Mouse (Mus musculus): ENCODE data around the gene Irgm2. TPM values are rescaled to one million over a fixed set of nuclear protein-coding genes. Genes with fewer than 3 reads are reported as not detected.

Gene Irgm2
- total and polyA plus RNA-seq, 2 experiments from 2014 or later = 0.70 to 2.3 TPM

DNA sequence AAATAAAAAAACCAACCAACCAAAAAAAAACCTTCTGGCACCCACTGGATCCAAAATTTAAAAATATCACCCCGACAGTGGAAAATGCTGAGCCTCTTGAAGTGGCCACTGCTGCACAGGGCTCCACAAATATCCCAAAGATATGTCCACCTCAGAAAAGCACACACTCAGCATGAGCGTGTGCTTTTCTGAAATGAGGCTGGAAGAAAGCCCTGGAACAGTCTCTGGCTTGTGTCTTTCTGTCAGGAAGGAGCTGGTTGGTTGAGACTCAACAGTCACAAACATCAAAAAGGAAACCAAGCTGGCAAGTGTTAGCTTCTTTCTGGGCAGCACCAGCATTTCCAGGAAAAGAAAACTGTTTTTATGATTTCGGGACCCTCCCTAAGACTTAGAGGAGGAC lies 6.1 kb upstream of the Irgm2 start:
- no peak for ATAC-seq
- no peak for DNase-seq
- Histone ChIP-seq H3K4me2 (ENCODE audit: low read depth) (no peak overlapping the region), H3K27ac (ENCODE audit: low read depth, low read length) (no peak overlapping the region), H3K9me3 (ENCODE audit: low read length) (no peaks in the 10 kb centered on the region), H3K36me3 (ENCODE audit: insufficient read depth) (no peaks in the 10 kb centered on the region), H3K4me1 (ENCODE audit: insufficient read depth) (no peaks in the 10 kb centered on the region), H3K4me3 (ENCODE audit: low read depth, low read length) (no peak overlapping the region), H3K9ac (no peak overlapping the region), H3K27me3 (ENCODE audit: insufficient read depth, low read length) (no peaks in the 10 kb centered on the region)
- 55% methylated on average over 3 of the region's 3 CpGs for WGBS
- TF ChIP-seq CTCF (IDR thresholded peaks at IDR 0.05; ENCODE audit: low read depth) = no peak

DNA sequence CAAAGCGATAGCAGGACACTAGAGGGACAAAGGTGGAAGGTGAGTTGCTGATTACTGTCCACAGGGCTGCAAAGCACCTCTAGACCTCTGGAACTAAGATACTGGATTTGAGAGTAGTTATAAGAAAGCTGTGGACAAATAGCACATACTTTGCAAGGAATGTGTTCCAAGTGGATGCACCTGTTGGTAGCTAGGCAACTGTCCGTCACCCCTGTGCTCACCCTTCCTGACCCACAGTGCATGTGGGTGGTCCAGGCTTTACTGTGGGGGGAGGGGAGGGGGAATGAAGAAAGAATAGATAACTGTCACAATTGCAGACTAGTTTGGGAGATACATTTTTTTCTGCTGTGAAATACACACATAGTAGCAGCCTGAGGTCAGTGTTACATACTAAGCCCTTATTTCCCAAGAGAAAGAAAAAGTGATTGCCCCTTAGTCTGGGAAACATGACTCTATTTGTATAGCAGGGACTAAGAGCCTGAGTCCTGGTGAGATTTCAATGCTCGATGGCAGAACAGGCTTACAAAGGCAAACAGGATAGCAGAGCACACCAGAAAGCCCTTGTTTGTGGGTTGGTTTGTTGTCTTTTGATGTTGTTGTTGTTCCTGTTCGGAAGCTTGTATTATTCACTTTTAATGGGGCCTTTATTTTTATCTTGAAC lies 5.4 kb upstream of the Irgm2 start:
- Histone ChIP-seq H3K4me2 (ENCODE audit: low read depth) (no peak overlapping the region), H3K36me3 (ENCODE audit: insufficient read depth) (no peaks in the 10 kb centered on the region), H3K4me3 (ENCODE audit: low read depth, low read length) (no peak overlapping the region), H3K27me3 (ENCODE audit: insufficient read depth, low read length) (no peaks in the 10 kb centered on the region), H3K9ac (no peak overlapping the region), H3K27ac (ENCODE audit: low read depth, low read length) (no peak overlapping the region), H3K4me1 (ENCODE audit: insufficient read depth) (no peaks in the 10 kb centered on the region), H3K9me3 (ENCODE audit: low read length) (no peaks in the 10 kb centered on the region)
- ATAC-seq = no peak
- no peak for DNase-seq
- TF ChIP-seq CTCF (IDR thresholded peaks at IDR 0.05; ENCODE audit: low read depth) = no peak
- 48% methylated on average over 4 of the region's 4 CpGs for WGBS

DNA sequence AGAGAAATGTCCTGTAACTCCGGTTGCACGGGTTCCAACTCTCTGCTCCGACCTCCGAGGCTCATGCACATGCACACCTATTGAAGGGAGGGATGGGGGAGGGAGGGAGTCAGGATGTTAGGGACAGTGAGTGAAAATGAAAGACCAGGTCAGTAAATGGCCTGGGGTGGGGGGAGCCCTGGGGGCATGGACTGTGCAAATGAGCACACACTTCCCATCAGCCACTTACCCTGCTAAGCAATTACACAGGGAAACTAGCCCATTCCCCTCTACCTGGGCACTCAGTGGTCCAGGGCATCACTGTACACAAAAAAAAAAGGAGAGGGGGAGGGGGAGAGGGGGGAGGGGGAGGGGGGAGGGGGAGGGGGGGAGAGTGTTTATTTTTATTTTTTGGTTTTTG lies 755 bp upstream of the Irgm2 start:
- H3K27ac ChIP-seq (ENCODE audit: low read depth, low read length) = no peak overlapping the region
- WGBS = 83% methylated on average over 4 of the region's 4 CpGs
- H3K36me3 ChIP-seq (ENCODE audit: insufficient read depth) = no peaks in the 10 kb centered on the region
- H3K9me3 ChIP-seq (ENCODE audit: low read length) = no peaks in the 10 kb centered on the region
- H3K9ac ChIP-seq = no peak overlapping the region
- TF ChIP-seq CTCF (IDR thresholded peaks at IDR 0.05; ENCODE audit: low read depth) = no peak
- peak overlapping the region; percentile 38; the same call in 1 of the 2 replicates for H3K4me3 ChIP-seq (ENCODE audit: low read depth, low read length)
- ATAC-seq = no peak
- H3K4me2 ChIP-seq (ENCODE audit: low read depth) = peak overlapping the region; percentile 56
- H3K4me1 ChIP-seq (ENCODE audit: insufficient read depth) = no peaks in the 10 kb centered on the region
- no peak for DNase-seq
- H3K27me3 ChIP-seq (ENCODE audit: insufficient read depth, low read length) = no peaks in the 10 kb centered on the region

DNA sequence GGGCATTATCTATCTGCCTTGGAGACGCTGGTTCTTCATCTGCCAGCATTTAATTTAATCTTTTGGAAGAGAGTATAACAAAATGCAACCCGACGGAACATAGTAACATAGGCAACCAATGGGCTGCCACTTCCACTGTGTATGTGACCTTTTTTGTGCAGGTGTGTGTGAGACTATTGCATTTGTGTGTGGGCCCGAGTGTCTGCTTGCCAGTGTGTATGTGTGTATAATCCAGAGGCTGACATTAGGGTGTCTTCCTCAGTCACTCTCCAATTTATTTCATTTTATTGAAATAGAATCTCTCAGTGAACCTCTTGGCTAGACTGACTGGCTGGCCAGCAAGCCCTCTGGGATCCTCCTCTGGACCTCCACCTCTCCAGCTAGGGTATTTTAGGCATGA lies 808 bp downstream of the Irgm2 start:
- no peaks in the 10 kb centered on the region for H3K27me3 ChIP-seq (ENCODE audit: insufficient read depth, low read length)
- no peak for DNase-seq
- no peak overlapping the region for H3K9ac ChIP-seq
- no peak overlapping the region for H3K27ac ChIP-seq (ENCODE audit: low read depth, low read length)
- H3K9me3 ChIP-seq (ENCODE audit: low read length) = no peaks in the 10 kb centered on the region
- TF ChIP-seq CTCF (IDR thresholded peaks at IDR 0.05; ENCODE audit: low read depth) = no peak
- H3K4me2 ChIP-seq (ENCODE audit: low read depth) = no peak overlapping the region
- no peaks in the 10 kb centered on the region for H3K4me1 ChIP-seq (ENCODE audit: insufficient read depth)
- H3K36me3 ChIP-seq (ENCODE audit: insufficient read depth) = no peaks in the 10 kb centered on the region
- no peak for ATAC-seq
- WGBS = 86% methylated on average over 4 of the region's 4 CpGs
- no peak overlapping the region for H3K4me3 ChIP-seq (ENCODE audit: low read depth, low read length)

DNA sequence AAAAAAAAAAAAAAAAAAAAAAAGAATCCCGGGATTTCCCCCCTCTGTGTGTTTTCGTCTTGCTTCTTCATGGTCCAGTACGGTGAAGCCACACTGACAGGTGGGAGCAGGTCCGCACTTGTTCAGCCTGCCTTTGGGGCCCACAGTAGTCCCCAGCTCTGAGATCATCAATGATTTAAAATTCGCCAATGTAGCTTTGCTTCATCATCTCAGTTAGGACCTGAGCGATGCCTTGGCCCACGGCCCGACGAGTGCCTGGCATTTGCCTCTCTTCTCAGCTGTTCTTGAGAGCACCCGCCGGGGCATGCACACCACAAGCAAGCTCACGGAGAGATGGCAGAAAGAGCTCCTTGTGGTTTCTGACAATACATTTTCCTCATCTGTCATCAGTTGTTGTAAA lies 1.6 kb downstream of the Irgm2 start:
- H3K27ac ChIP-seq (ENCODE audit: low read depth, low read length) = no peak overlapping the region
- H3K9ac ChIP-seq = no peak overlapping the region
- WGBS = 70% methylated on average over 12 of the region's 12 CpGs
- DNase-seq (no peak), ATAC-seq (no peak)
- no peak overlapping the region for H3K4me2 ChIP-seq (ENCODE audit: low read depth)
- no peaks in the 10 kb centered on the region for H3K9me3 ChIP-seq (ENCODE audit: low read length)
- H3K27me3 ChIP-seq (ENCODE audit: insufficient read depth, low read length) = no peaks in the 10 kb centered on the region
- H3K36me3 ChIP-seq (ENCODE audit: insufficient read depth) = no peaks in the 10 kb centered on the region
- TF ChIP-seq CTCF (IDR thresholded peaks at IDR 0.05; ENCODE audit: low read depth) = no peak
- no peaks in the 10 kb centered on the region for H3K4me1 ChIP-seq (ENCODE audit: insufficient read depth)
- no peak overlapping the region for H3K4me3 ChIP-seq (ENCODE audit: low read depth, low read length)

DNA sequence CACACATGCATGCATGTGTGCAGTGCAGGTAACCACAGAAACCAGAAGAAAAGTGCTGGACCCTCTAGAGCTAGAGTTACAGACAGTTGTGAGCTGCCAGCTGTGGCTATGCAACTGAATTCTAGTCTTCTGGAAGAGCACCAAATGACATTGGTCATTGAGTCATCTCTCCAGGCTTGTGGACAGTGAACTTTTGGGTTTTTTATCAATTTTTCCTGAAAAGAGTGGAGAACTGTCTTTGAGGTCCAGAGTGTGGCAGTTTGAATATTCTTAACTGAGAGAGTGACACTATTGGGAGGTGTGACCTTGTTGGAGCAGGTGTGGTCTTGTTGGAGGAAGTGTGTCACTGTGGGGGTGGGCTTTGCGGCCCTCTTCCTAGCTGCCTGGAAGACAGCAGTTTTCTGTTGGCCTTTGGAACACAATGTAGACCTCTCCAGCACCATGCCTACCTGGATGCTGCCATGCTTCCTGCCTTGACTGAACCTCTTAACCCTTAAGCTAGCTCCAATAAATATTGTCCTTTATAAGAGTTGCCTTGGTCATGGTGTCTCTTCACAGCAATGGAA lies 11.0 kb downstream of the Irgm2 start:
- TF ChIP-seq CTCF (IDR thresholded peaks at IDR 0.05; ENCODE audit: low read depth) = no peak
- no peak overlapping the region for H3K4me3 ChIP-seq (ENCODE audit: low read depth, low read length)
- no peaks in the 10 kb centered on the region for H3K36me3 ChIP-seq (ENCODE audit: insufficient read depth)
- DNase-seq (no peak), ATAC-seq (no peak)
- no peak overlapping the region for H3K27ac ChIP-seq (ENCODE audit: low read depth, low read length)
- WGBS = 96% methylated on average over 1 of the region's 1 CpGs
- H3K9ac ChIP-seq = no peak overlapping the region
- no peaks in the 10 kb centered on the region for H3K9me3 ChIP-seq (ENCODE audit: low read length)
- H3K4me1 ChIP-seq (ENCODE audit: insufficient read depth) = no peaks in the 10 kb centered on the region
- no peaks in the 10 kb centered on the region for H3K27me3 ChIP-seq (ENCODE audit: insufficient read depth, low read length)
- no peak overlapping the region for H3K4me2 ChIP-seq (ENCODE audit: low read depth)

DNA sequence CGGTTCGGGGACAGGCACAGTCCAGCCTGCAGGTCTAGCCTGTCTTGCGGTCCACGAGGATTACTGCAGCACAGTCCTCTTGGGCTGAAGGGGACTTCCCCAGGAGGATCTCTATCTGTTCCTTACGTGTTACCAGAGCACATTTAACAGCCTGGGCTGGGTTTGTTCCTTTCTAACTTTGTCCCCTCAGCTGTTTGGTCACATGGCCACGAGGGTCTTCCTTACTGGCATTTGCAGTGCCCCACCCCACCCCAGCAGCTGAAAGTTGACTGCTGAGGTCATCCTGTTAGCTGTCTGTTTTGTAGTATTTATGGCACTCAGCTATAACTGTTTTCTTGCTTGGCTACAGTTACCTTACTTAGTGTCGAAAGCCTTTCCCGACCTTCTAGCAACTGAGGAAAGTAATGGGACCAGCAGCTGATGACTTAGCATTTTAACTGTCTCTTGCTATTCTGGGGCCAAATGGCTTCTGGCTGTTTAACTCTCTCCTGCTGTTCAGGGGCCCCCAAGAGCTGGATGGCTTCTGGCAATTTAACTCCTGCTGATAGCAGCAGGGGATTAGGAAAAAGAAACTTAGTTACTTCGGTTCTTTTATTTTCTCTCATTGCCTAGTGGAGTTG lies 11.8 kb downstream of the Irgm2 start:
- DNase-seq (no peak), ATAC-seq (no peak)
- no peaks in the 10 kb centered on the region for H3K9me3 ChIP-seq (ENCODE audit: low read length)
- H3K27ac ChIP-seq (ENCODE audit: low read depth, low read length) = no peak overlapping the region
- no peak overlapping the region for H3K4me3 ChIP-seq (ENCODE audit: low read depth, low read length)
- no peak for TF ChIP-seq CTCF (IDR thresholded peaks at IDR 0.05; ENCODE audit: low read depth)
- H3K4me2 ChIP-seq (ENCODE audit: low read depth) = no peak overlapping the region
- H3K36me3 ChIP-seq (ENCODE audit: insufficient read depth) = no peaks in the 10 kb centered on the region
- H3K4me1 ChIP-seq (ENCODE audit: insufficient read depth) = no peaks in the 10 kb centered on the region
- no peaks in the 10 kb centered on the region for H3K27me3 ChIP-seq (ENCODE audit: insufficient read depth, low read length)
- 20% methylated on average over 9 of the region's 9 CpGs for WGBS
- no peak overlapping the region for H3K9ac ChIP-seq
